Mouse (Mus musculus) hindbrain, embryonic 11.5 days (tissue): ENCODE measurements at regions not wholly inside any gene's neighbourhood (a gene's known extent, or its start where the extent isn't known, plus 50 kb on each side); places are given as distances from the start of the nearest gene placed in this dataset.

Source experiments
- ATAC-seq: fragments of 200-750 bp; cut with Nextera tagmentation; 2 replicates; pipeline ENCODE4 v1.8.0; 2017; ENCODE audit warnings: mild to moderate bottlenecking, moderate TSS enrichment, moderate library complexity; ENCODE audit not compliant: low FRiP score
- DNase-seq: peaks from one replicate; pipeline ENCODE4 v3.0.0-alpha.2; 2015; ENCODE audit warnings: low spot score
- H3K27ac ChIP-seq: fragments of 300-500 bp; sonication (generic); 2 replicates; pipeline ENCODE4 v1.5.1; 2014; ENCODE audit warnings: mild to moderate bottlenecking, low read depth, low read length
- H3K27me3 ChIP-seq: fragments of 300-500 bp; sonication (generic); 2 replicates; pipeline ENCODE4 v1.6.1; 2014; ENCODE audit warnings: mild to moderate bottlenecking, low read length, moderate library complexity, mixed read lengths; ENCODE audit not compliant: control insufficient read depth, insufficient read depth
- H3K36me3 ChIP-seq: fragments of 300-500 bp; sonication (generic); 2 replicates; pipeline ENCODE4 v1.6.1; 2014; ENCODE audit warnings: mild to moderate bottlenecking, low read length, moderate library complexity, mixed read lengths; ENCODE audit not compliant: control insufficient read depth, insufficient read depth
- H3K4me1 ChIP-seq: fragments of 300-500 bp; sonication (generic); replicated peaks from 2 replicates; pipeline ENCODE4 v1.6.1; 2014; ENCODE audit warnings: low read length, mixed read lengths; ENCODE audit not compliant: control insufficient read depth, insufficient read depth
- H3K4me2 ChIP-seq: fragments of 300-500 bp; sonication (generic); replicated peaks from 2 replicates; pipeline ENCODE4 v1.6.1; 2014; ENCODE audit warnings: mild to moderate bottlenecking, low read depth, low read length
- H3K4me3 ChIP-seq: fragments of 300-500 bp; sonication (generic); 2 replicates; pipeline ENCODE4 v1.5.1; 2014; ENCODE audit warnings: low read depth, low read length
- H3K9ac ChIP-seq: fragments of 300-500 bp; sonication (generic); 2 replicates; pipeline ENCODE4 v1.6.1; 2014; ENCODE audit warnings: low read depth, low read length
- H3K9me3 ChIP-seq: fragments of 300-500 bp; sonication (generic); 2 replicates; pipeline ENCODE4 v1.6.1; 2016; ENCODE audit warnings: low read length; ENCODE audit not compliant: control insufficient read depth
- WGBS: fragments of 180-500 bp; shearing (Covaris S2); extraction: QIAGEN DNeasy Blood & Tissue Kit; methylation state at CpG from one replicate; pipeline ENCODE4 v1.1.7; 2014; 5-methylcytosine and 5-hydroxymethylcytosine counted together

DNA sequence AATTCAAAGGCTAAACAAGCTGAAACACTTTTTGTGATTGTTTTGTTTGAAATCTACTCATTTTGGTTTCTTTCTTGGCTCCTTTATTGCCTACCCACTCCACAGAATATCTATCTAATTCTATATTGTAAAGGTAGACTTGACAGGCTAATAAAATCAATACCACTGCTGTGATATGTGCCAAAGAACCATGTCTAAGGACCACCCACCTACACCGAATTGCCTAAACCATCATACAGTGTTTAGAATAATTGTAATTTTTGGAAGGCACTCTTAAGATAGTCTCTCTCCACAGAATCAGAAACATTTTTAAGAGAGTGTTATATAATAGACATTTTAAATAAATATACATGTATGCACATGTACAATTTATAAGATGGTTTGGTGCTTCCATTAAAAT is 587.6 kb upstream of the Pou3f3 start:
- H3K27ac ChIP-seq: no peak overlapping the region

GRCm38 (mm10) chr1:42152175-42152790 is 543.3 kb upstream of the Pou3f3 start:
- Histone ChIP-seq H3K4me3 (no peak overlapping the region), H3K9me3 (no peaks in the 10 kb centered on the region), H3K4me1 (no peaks in the 10 kb centered on the region), H3K9ac (no peak overlapping the region), H3K27ac (no peak overlapping the region), H3K27me3 (no peaks in the 10 kb centered on the region), H3K36me3 (no peaks in the 10 kb centered on the region), H3K4me2 (no peak overlapping the region)
- ATAC-seq: no peak
- 69% methylated on average over 13 of the region's 13 CpGs for WGBS
- DNase-seq: no peak

More for the DNA sequence above, 587.6 kb upstream of the Pou3f3 start:
- H3K4me1 ChIP-seq: no peaks in the 10 kb centered on the region
- no peaks in the 10 kb centered on the region for H3K27me3 ChIP-seq
- H3K9me3 ChIP-seq: no peaks in the 10 kb centered on the region
- H3K9ac ChIP-seq: no peak overlapping the region
- WGBS: 40% methylated on average over 1 of the region's 1 CpGs
- no peaks in the 10 kb centered on the region for H3K36me3 ChIP-seq
- DNase-seq (peak; percentile 10), ATAC-seq (no peak)
- H3K4me2 ChIP-seq: no peak overlapping the region
- no peak overlapping the region for H3K4me3 ChIP-seq

GRCm38 (mm10) chr1:42152916-42153315 is 542.7 kb upstream of the Pou3f3 start:
- H3K4me3 ChIP-seq: no peak overlapping the region
- H3K4me1 ChIP-seq: no peaks in the 10 kb centered on the region
- DNase-seq (no peak), ATAC-seq (no peak)
- no peaks in the 10 kb centered on the region for H3K36me3 ChIP-seq
- H3K4me2 ChIP-seq: no peak overlapping the region
- H3K9me3 ChIP-seq: no peaks in the 10 kb centered on the region
- H3K27ac ChIP-seq: no peak overlapping the region
- no peak overlapping the region for H3K9ac ChIP-seq
- no peaks in the 10 kb centered on the region for H3K27me3 ChIP-seq
- WGBS: 40% methylated on average over 3 of the region's 3 CpGs

DNA sequence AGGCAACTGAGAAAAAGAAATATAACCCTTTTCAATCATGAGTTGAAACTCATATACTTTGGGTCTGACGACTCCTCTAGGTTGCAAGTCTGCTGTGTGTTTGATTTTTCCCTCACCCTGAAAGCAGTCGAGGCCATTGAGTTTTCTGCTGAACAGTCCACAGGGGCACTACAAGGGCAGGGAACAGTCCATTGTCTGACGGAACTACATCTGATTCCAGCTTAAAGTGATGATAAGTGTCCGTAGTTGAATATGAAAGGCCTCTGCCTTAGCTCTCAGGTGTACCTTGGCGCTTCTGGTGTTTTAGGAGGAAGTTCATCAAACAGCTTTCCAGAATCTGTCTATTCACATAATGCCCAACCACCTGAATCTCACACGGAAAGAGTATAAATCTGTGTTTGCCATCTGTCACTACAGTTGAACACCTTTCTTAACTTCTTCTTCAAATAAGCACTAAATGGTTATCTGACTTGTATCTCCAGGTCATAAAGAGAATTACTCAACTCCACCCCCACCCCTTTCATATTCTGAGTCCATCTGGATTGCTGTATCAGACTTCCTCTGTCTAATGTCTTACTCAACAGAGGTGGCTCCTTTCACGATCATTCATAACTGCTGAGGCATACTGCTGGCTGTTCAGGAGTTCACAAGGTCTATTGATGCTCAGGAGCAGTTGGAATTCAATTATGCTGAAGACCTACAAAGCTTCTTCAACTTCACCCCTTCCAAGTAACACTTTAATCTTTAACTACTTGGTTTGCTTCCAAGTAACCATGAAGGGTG is 527.6 kb upstream of the Pou3f3 start:
- Histone ChIP-seq H3K36me3 (no peaks in the 10 kb centered on the region), H3K4me1 (no peaks in the 10 kb centered on the region), H3K4me2 (no peak overlapping the region), H3K27me3 (no peaks in the 10 kb centered on the region), H3K9me3 (no peaks in the 10 kb centered on the region), H3K27ac (no peak overlapping the region), H3K9ac (no peak overlapping the region), H3K4me3 (no peak overlapping the region)
- WGBS: 85% methylated on average over 7 of the region's 7 CpGs
- no peak for ATAC-seq
- DNase-seq: no peak

GRCm38 (mm10) chr1:42169505-42169904 is 526.1 kb upstream of the Pou3f3 start:
- Histone ChIP-seq H3K4me2 (no peak overlapping the region), H3K36me3 (no peaks in the 10 kb centered on the region), H3K27ac (no peak overlapping the region), H3K9me3 (no peaks in the 10 kb centered on the region), H3K9ac (no peak overlapping the region), H3K27me3 (no peaks in the 10 kb centered on the region), H3K4me3 (no peak overlapping the region), H3K4me1 (no peaks in the 10 kb centered on the region)
- 82% methylated on average over 3 of the region's 3 CpGs for WGBS
- DNase-seq (no peak), ATAC-seq (no peak)

DNA sequence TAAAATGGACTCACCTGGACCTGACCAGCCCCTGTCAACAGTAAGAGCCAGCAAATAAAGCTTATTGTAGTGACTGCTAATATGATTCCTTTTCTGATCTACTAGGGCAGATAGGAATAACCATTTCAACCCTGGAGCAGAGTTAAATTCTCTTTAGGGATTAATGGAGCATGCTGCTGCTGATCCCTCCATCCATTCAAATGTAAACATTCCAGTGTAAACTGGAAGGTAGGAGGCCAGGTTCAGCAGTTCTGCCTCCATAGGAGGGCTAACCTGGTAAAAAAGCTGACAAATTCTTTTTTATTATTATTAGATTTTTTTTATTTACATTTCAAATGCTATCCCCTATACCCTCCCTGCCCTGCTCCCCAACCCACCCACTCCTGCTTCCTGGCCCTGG is 509.3 kb upstream of the Pou3f3 start:
- no peak overlapping the region for H3K4me3 ChIP-seq
- H3K9ac ChIP-seq: no peak overlapping the region
- no peak overlapping the region for H3K27ac ChIP-seq
- no peaks in the 10 kb centered on the region for H3K27me3 ChIP-seq
- ATAC-seq (no peak), DNase-seq (no peak)
- H3K4me2 ChIP-seq: no peak overlapping the region
- H3K36me3 ChIP-seq: no peaks in the 10 kb centered on the region
- no peaks in the 10 kb centered on the region for H3K9me3 ChIP-seq
- H3K4me1 ChIP-seq: no peaks in the 10 kb centered on the region

DNA sequence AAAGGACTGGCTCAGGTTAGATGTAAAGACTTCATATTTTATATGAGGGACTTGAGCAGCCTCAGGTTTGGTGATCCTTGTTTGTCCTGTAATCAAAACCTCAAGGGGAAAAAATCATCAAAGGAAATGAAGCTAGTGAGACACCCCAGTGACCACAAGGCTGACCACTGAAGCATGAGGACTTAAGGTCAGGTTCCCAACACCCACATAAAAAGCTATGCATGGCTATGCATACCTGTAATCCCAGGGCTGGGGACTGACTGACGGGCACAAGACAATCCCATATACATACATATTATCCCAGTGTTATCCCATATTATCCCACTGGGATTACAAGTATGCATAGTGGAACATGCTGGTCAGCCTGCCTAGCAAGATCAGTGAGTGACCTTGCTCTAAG is 467.5 kb upstream of the Pou3f3 start:
- WGBS: 75% methylated on average over 1 of the region's 1 CpGs
- H3K9me3 ChIP-seq: no peaks in the 10 kb centered on the region
- DNase-seq (no peak), ATAC-seq (no peak)
- no peak overlapping the region for H3K9ac ChIP-seq
- no peaks in the 10 kb centered on the region for H3K36me3 ChIP-seq
- H3K27me3 ChIP-seq: no peaks in the 10 kb centered on the region
- no peaks in the 10 kb centered on the region for H3K4me1 ChIP-seq
- no peak overlapping the region for H3K4me2 ChIP-seq
- H3K4me3 ChIP-seq: no peak overlapping the region
- no peak overlapping the region for H3K27ac ChIP-seq

- no peak for DNase-seq
- no peak overlapping the region for H3K27ac ChIP-seq
- no peak overlapping the region for H3K4me3 ChIP-seq
- no peaks in the 10 kb centered on the region for H3K27me3 ChIP-seq
- H3K4me1 ChIP-seq: no peaks in the 10 kb centered on the region
- H3K36me3 ChIP-seq: no peaks in the 10 kb centered on the region
- H3K4me2 ChIP-seq: no peak overlapping the region
- no peaks in the 10 kb centered on the region for H3K9me3 ChIP-seq
- 83% methylated on average over 12 of the region's 12 CpGs for WGBS
- H3K9ac ChIP-seq: no peak overlapping the region
- no peak for ATAC-seq
These were observed 465.9 kb upstream of the Pou3f3 start for GRCm38 (mm10) chr1:42229711-42230110.

DNA sequence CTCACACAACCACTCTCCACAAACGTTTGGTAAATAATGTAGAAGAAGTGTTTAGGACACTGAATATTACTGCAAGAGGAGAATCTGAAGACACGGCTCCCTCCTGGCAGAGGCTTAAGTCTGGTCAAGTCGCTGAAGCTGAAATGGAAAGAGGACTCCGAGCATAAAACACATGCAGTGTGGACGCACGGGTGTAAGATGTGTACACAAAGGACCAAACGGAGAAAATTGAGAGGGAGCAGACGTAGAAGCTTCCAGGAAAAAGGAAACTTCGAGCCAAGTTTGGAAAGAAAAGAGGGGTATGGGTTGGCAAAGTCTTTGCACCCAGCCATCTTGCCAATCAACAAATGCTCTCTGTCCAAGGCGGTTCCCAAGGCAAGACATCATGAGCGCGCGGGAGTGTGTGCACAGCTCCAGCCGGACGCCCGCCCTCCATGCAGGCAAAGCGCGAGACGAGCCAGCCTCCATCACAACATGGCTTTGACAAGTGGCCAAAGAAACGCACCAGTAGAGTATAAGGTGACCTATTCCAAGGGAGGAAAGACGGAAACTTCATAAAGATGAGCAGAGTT is 465.0 kb upstream of the Pou3f3 start:
- Histone ChIP-seq H3K4me1 (no peaks in the 10 kb centered on the region), H3K9ac (no peak overlapping the region), H3K4me3 (no peak overlapping the region), H3K36me3 (no peaks in the 10 kb centered on the region), H3K4me2 (no peak overlapping the region), H3K9me3 (no peaks in the 10 kb centered on the region), H3K27me3 (no peaks in the 10 kb centered on the region), H3K27ac (no peak overlapping the region)
- WGBS: 94% methylated on average over 21 of the region's 21 CpGs
- DNase-seq (no peak), ATAC-seq (no peak)
